Mouse (Mus musculus) gastrocnemius, postnatal 36 days (tissue): ENCODE measurements around the gene Mthfd1. TPM values are rescaled to one million over a fixed set of nuclear protein-coding genes. Genes with fewer than 3 reads are reported as not detected.

Experiments
- DNase-seq, 2 experiments: peaks; one replicate each; pipeline ENCODE4 v3.0.0; 2022
- intact Hi-C: fragments of 180-260 bp; cut with DNase I; formaldehyde crosslinking; loops from one replicate; pipeline ENCODE4 v1.15.1; 2025
- total RNA-seq, 2 experiments: library from RNA; stranded (reverse); gene quantifications; 2 replicates each; pipeline ENCODE4 v1.2.3; 2021

Gene Mthfd1
- total RNA-seq, 2 experiments from 2014 or later = 28.8 to 34.5 TPM

DNA sequence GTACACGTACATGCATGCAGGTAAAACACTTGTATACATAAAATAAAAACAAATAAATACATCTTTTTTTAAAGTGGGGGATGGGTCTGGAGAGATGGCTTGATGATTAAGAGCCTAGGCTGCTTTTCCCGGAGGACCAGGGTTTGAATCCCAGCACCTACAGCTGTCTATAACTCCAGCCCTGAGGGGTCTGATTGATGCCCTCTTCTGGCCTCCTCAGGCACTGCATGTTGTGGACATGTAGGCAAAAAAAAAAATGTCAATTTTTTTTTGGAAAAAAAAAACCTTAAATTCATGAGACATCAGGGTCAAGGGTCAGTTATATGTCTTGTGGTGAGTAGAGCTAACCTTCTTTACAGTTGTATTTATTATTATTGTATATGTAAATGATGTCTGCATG lies 35.2 kb downstream of the Mthfd1 start:
- no peak for DNase-seq
- intact Hi-C loops = loop anchor here (5.0 kb wide), 1 partner anchor 177 kb away; no protein-coding TSS in a partner anchor

DNA sequence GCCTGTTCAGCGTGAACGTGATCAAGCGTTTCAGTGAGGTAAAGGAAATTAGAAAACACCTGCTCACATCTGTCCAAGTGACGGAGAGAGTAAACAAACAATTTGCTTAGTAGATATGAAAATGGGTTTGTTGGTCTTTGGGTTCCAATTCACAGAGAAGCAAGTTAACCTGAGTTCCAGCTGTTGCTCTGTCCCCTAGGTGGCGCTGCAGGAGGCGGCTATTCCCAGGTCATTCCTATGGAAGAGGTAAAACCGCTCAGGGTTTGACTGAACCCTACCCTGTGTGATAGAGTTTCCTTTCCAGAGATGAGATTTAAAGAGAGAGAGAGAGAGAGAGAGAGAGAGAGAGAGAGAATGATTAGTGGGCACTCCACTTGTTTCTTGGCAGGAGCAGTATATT lies 38.1 kb downstream of the Mthfd1 start:
- DNase-seq = peak; percentile 32 to 45
- intact Hi-C loops = loop anchor here (2.0 to 5.0 kb wide), 2 partner anchors 48 to 174 kb away; no protein-coding TSS in a partner anchor

DNA sequence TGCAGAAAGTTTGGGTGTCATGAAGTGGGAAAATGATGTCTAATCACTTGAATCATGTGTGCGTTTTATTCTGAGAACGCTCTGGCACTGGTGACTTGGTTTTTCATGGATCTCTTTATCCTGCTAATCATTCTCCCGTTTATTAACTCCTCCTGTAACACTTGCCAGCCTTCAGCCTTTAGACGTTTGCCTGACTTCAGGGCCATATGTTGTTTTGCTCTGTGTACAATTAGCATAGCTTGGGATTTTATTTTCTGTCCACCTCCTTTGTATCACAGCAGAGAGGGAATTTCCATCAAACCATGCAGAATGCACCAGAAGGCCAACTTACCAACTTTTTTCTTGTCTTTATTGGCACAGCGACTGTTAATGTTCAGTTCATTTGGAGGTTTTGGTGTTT lies 42.7 kb downstream of the Mthfd1 start:
- no peak for DNase-seq
- intact Hi-C loops = no loop called here

DNA sequence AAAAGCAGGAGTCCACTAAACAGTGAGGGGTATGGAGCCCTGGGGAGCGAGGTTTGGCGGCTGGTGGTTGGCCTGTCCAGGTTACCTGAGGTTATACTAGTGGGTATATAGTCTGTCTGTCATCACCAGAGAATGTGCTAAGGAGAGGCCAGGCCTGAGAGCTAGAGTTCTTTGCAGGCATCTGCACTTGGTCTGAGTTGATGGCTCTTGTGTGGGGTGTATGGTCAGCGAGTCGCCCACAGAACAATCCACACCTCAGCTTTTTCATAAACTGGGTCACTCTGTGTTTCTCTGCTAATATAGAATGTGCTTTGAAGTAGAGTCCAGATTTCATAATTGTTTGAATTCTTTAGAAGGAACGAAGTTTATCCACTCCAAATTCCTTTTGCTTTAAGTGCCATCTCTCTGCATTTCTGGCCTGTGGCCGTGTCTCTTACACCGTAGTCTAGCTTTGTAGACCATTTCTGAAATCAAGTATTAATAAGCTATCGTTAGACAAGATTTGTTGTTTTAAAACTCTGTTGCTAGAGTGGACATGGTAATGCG lies 44.3 kb downstream of the Mthfd1 start:
- intact Hi-C loops = no loop called here
- DNase-seq = no peak

DNA sequence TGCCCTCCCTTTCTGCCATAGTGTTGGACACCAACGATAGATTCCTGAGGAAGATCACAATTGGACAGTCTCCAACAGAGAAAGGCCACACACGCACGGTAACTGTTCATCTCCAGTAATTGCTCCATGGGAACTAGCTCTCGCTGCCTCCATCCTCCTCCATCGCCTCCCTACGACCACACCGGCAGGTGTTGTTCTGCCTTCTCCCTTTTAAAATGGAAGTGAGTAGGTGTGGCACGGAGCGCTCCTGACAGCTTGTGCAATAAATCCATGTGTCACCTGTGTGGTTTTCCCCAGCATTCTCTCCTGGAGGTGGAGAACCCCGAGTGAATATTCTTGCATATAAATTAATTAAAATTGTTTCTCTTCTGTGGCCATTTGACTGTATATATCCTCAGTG lies 45.3 kb downstream of the Mthfd1 start:
- no peak for DNase-seq
- intact Hi-C loops = no loop called here

DNA sequence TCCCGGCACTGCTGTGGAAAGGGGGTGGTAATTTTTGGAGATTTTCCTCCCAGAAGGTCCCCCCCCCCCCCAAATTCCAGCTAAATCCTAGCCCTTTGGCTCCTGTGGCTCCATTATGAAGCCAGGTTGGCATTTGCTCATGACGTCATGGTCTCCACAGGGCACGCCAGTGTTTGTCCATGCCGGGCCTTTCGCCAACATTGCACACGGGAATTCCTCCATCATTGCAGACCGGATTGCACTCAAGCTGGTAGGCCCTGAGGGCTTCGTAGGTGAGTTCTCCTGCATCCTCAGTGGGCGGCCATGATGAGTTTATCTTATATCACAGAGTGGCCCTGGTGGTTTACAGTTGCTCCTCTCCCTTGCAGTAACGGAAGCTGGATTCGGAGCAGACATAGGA lies 48.4 kb downstream of the Mthfd1 start:
- intact Hi-C loops = no loop called here
- no peak for DNase-seq

DNA sequence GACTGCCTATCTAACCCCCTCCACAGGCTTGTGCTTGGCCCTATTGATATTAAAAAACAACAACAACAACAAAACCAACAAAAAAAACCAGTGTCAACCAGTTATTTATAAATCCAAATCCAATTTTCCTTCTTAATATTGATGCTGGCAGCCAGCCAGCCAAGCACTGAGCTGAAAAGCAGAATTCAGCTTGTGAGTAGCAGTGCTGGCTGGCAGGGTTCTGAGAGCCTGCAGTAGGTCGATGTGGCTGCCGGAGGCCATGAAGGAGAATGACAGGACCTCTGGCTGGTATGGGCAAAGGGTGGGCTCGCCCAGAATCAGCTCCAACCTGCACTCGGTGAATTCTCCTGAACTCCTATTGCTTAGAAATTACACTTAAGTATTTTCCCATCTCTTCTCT lies 49.1 kb downstream of the Mthfd1 start:
- intact Hi-C loops = no loop called here
- no peak for DNase-seq

DNA sequence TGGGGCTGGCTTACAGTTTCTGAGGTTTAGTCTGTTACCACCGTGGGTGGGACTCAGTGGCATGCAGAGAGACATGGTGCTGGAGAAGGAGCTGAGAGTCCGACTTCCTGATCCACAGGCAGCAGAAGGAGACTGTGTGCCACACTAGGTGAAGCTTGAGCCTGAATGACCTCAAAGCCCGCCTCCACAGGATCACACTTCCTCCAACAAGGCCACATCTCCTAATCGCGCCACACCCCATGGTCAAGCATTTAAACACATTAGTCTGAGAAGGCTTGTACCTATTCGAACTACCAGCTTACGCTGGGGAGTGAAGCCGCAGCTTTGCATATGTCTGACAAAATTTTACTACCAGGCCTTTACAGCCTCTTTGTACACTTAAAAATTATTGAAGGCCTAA lies 50.0 kb downstream of the Mthfd1 start:
- DNase-seq = no peak

DNA sequence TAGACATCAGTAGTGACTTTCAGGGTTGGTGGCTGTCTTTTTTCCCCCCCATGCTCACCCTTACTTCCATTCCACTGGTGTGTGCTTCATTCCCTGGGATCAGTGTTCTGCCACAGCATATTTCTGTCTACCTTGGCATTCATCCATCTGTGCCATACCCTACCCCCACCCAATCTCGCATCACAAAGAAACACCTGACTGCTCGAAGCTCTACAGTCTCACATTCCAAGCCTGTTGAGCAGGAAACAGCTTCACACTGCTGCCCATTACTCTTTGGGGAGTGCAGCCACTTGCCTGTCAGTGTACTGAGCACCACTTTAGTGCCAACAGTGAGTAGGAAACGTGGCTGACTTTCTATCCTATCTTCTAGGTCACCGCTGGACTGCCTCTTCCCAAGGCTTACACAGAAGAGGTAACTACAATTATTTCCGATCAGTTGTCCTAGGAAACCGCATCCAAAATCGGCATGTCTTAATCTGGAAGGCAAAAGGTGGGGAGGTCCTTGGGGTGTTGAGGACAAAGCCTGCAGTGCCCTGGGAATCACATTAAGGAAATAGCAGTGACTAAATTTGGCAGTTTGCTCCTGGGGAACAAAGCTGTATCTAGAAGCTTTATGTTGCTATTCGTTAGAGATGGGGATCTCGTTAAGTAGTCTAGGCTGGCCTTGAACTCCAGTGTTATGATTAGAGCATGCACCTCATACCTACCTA lies 51.9 kb downstream of the Mthfd1 start:
- intact Hi-C loops = no loop called here
- DNase-seq = no peak

More for the DNA sequence above, 50.0 kb downstream of the Mthfd1 start:
- intact Hi-C loops = no loop called here

DNA sequence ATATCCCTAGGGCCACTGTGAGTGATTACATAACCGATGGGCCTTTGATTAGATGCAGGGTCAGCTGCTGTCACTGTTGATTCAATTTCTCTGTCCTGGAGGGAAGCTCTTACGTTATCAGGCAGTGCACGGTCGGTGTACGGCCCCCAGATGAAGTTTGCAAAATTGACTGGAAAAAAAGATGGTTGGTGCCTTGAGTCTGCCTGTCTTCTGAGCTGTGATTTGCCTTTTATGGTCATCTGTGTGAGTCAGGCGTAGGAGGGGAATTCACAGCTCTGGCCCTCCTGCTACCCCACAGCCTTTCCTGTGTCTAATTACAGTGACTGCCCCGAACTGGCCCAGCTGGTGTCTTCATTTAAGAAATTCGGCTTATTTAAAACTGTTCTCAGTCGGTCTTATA lies 52.9 kb downstream of the Mthfd1 start:
- intact Hi-C loops = no loop called here
- DNase-seq = no peak

DNA sequence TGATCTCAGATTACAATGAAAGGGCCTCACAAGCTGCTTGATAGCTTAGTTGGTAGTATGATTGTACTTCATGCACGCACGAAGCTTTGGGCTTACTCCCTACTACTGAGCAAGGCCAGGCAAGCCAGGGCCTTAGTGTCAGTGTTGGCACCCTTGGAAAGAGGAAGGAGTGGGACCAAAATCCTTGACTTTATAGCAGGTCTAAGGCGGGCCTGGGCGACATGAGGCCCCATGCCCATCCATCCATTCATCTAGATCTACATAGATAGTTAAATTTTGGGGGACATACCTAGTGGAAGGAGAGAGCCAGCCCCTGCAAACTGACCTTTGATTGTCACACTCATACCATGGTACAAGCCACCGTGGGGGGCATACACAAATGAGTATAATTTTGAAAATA lies 53.3 kb downstream of the Mthfd1 start:
- intact Hi-C loops = no loop called here

DNA sequence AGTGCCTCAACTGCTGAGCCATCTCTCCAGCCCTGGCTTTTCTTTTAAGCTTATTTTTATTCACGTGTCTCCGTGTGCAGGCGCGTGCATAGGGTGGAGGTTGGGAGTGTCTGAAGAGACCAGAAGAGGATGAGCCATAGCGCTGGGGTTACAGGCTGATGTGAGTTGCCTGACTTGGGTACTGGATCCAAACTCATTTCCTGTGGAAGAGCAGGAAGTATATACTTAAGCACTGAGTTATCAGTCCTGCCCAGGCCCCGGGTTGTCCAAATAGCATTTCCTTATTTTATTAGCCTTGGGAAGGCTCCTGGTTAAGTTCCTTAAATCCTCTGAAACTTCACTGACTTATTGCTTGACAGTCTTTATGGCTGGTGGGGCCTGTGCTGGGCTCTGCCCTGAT lies 54.9 kb downstream of the Mthfd1 start:
- intact Hi-C loops = no loop called here
- DNase-seq = no peak

More for the DNA sequence above, 53.3 kb downstream of the Mthfd1 start:
- no peak for DNase-seq

DNA sequence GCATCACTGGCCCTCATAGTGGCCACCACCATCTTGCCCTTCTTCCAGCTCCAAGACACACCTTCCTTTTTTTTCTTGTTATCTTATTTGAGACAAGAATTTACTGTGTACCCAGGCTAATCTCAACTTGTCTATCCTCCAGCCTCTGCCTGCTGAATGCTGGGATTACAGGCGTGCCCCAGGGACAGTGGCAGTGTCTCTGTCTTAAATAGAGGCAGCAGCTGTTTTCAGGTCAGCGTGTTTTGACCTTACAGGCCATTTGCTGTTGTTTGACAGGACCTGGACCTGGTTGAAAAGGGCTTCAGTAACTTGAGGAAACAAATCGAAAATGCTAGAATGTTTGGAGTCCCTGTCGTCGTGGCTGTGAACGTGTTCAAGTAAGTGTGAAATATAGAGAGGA lies 55.5 kb downstream of the Mthfd1 start:
- no peak for DNase-seq
- intact Hi-C loops = no loop called here

DNA sequence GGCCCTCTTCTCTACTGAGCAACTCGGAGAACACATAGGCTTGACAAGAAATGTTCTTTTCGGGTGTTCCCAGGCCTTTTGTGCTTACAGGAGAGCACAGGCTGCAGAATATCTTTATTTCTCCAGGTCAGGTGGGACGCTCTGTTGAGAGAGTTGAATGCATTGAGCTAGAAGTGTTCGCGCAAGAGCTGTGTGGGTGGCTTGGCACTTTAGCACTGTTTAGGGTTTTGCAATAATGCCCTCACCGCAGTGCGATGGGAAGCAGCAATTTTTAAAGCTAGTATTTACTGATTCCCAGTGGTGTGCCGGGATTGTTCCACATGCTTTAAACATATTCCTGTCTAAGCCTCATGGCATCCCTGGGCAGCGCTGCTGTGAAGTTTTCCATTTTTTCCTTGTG lies 56.1 kb downstream of the Mthfd1 start:
- no peak for DNase-seq
- intact Hi-C loops = no loop called here

DNA sequence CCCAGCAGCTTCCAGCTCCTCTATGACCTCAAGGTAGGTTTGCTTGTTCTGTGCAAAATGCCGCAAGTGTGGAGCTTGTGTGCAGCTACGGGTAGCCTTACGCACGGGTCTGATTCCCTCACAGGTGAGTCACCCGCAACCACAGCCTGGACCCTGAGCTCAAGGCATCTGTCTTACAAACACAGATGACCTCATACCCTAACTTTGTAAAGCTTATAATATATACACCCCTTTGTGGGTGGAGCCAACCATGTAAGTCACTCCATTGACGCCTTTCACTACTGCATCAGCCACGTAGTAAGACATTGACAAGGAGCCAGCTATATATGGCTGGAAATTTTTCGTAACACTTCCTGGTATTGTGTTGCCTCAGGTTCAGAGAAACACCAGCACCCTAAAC lies 56.9 kb downstream of the Mthfd1 start:
- intact Hi-C loops = no loop called here
- DNase-seq = no peak

DNA sequence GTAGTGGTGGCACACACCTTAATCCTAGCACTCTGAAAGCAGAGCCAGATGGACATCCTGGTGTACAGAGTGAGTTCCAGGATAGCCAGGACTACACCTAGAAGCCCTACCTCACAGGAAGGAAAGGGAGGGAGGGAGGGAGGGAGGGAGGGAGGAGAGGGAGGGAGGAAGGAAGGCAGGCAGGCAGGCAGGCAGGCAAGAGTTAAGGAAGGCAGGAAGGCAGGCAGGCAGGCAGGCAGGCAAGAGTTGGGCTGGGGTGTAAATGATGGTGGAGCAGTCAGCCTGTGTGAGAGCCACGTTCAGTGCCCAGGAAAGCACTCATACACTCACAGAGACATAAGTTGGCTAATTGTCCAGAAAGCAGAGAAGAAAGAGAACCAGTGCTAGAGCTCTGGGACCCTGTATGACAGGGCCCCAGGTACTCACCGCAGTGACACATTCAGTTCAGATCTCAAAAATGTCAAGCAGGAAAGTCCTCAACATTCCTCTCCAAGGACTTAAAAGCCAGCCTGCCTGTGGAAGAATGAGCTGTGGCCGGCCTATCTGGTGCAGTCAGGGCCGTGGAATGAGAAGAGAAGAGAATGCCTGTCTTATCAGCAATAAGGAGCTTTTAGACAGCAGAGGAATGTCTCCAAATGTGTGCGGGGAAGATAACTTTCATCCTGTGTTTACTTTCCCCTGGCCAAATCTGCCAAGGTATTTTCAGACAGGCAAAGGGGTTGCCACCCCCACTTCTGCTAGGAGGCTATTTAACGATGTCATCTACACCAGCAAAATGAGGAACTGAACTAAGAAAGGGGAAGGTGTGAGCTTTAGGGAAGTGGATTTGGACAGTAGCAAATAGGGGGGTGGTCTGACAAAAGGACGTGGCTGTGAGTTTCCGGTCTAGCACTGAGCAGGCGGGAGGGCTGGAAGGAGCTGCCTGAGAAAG lies 63.4 kb downstream of the Mthfd1 start:
- intact Hi-C loops = no loop called here
- DNase-seq = no peak

DNA sequence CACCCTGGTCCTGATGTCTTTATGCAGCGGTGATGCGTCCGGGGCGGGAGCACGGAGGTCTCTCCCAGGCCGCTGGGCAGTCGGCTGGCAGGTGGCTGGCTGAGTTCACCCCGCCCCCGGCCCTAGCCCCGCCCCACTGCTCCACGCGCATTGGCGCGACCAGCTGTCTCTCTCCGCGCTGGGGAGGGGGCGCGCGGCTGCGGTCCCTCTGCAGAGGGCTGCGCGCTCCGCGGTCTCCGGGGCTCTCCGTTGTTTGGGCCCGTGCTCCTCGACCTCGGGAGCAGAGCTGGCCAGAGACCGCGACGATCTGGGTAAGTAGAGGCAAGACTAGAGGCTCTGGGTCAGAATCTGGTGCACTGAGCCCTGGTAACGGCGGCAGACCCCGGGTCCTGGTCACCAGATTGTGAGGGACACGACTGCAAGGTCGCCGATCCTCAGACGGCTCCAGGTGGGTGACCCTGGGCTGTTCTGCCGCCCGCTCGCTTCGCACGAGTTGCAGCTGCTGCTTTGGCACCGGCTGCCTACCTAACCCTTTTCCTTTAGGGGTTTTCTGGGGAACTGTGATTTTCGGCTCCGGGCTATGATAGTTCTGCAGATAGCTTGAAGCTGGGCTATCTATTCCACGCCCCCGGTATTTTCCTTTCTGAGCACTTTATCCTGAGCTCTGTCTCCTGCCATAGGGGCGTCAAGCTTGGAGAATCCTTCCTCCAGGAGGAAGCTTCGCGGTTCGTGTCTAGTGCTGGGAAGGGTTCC lies 69.8 kb downstream of the Mthfd1 start, which contains the start of gene Akap5:
Gene Akap5, plus strand, starts transcription at position 213 of the 753 bp plus-strand sequence.
- DNase-seq = no peak
- intact Hi-C loops = no loop called here

DNA sequence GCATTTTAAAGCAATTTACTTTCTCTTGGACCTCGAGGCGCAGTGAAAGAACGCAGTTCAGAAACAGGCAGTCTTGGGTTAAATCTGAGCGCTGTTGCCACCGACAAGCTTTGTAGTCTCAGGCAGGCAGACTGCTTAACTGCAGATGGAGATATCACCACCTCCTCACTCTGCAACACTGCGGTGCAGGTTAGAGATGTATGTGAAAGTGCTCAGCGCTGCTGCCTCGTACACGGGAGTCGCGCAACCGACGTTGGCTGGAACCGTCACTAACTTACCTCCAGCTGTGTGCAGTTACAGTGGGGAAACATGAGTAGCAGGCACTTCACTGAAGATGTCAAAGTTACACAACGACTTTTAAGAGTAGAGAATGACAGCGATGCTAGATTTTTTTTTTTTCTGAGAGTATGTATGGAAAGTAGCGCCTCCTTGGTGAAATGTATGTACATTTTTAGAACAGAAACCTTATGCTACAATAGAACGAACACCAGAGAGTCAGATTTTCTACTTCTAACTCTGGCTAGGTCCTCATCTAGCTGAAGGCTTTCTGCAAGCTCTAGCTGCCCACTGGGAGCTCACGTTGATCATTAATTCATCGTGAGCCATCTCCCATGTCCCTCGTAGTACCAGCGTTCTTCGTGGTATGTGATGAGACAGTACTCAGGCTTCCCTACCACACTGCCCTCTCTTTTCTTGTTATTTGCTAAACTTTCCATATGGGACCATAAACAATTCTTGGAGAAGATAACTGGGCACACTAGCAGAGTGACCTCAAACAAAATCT lies 71.5 kb downstream of the Mthfd1 start:
- DNase-seq = no peak
- intact Hi-C loops = no loop called here

DNA sequence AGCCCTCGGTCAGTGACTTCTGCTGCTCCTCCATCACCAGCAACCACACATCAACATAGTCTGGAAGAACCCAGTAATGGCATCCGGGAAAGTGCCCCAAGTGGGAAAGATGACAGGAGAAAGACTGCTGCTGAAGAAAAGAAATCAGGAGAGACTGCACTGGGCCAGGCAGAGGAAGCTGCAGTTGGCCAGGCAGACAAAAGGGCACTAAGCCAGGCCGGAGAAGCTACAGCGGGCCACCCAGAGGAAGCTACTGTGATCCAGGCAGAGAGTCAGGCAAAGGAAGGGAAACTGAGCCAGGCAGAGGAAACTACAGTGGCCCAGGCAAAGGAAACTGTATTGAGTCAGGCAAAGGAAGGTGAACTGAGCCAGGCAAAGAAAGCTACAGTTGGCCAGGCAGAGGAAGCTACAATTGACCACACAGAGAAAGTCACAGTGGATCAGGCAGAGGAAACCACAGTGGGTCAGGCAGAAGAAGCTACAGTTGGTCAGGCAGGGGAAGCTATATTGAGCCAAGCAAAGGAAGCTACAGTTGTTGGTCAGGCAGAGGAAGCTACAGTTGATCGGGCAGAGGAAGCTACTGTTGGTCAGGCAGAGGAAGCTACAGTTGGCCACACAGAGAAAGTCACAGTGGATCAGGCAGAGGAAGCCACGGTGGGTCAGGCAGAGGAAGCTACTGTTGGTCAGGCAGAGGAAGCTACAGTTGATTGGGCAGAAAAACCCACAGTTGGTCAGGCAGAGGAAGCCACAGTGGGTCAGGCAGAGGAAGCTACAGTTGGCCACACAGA lies 73.7 kb downstream of the Mthfd1 start:
- DNase-seq = no peak
- intact Hi-C loops = no loop called here
